13 mouse cellular contexts compared by ENCODE assay signal in genomic region chr3:51705220-51705619, GRCm38 (mm10). TPM values are rescaled to one million over a fixed set of nuclear protein-coding genes. Genes with fewer than 3 reads are reported as not detected.
DNase-seq lines count a peak whose midpoint lies in the region; ATAC-seq and TF ChIP-seq lines count a peak whose summit lies in the region.
"Had no signal": no experiment of that assay in that cellular context is flagged by ENCODE, and none has a peak within 500 bp of the region (broad histone marks: within the 10 kb centered on the region; RNA-seq: fewer than 3 reads in every experiment).

No protein-coding gene starts in this region.

- in situ Hi-C loops in ES-E14 (cut with MboI; ENCODE audit: low sequenced_read_pairs in 2 of 2, unreplicated experiment in 2 of 2), result no loop called here

- no peak for TF ChIP-seq EP300 in heart, postnatal 0 days (IDR thresholded peaks at IDR 0.05; ENCODE audit: low read depth)
- TF ChIP-seq EP300 in liver, embryonic 14.5 days (IDR thresholded peaks at IDR 0.05; ENCODE audit: low read depth), result no peak

- no peak for ATAC-seq in heart, postnatal 0 days (ENCODE audit: insufficient read depth, low read depth)
- no peak for ATAC-seq in liver, embryonic 14.5 days (ENCODE audit: insufficient read depth)
- ATAC-seq: forebrain, embryonic 13.5 days had no signal

- 91% methylated on average over 7 of the region's 7 CpGs for WGBS in heart, postnatal 0 days
- WGBS in liver, embryonic 14.5 days (ENCODE audit: insufficient replicate concordance), result 68% methylated on average over 7 of the region's 7 CpGs

- no peak overlapping the region for H3K27ac ChIP-seq in heart, postnatal 0 days (ENCODE audit: low read depth)
- H3K27ac ChIP-seq in ES-E14 (ENCODE audit: insufficient read depth, low read depth, low read length, poor library complexity, severe bottlenecking), result no peak overlapping the region
- no peak overlapping the region for H3K27ac ChIP-seq in liver, embryonic 14.5 days
- H3K27ac ChIP-seq: forebrain, embryonic 13.5 days; heart, embryonic 13.5 days; limb, embryonic 12.5 days; midbrain, embryonic 12.5 days had no signal

- H3K4me3 ChIP-seq in heart, postnatal 0 days (ENCODE audit: low read depth, low read length), result no peak overlapping the region
- H3K4me3 ChIP-seq in ES-E14 (ENCODE audit: insufficient read depth in 1 of 2, low read depth in 1 of 2, low read length in 2 of 2, poor library complexity in 1 of 2, severe bottlenecking in 1 of 2), result no peak overlapping the region
- H3K4me3 ChIP-seq in liver, embryonic 14.5 days (ENCODE audit: insufficient read depth in 1 of 2, low read depth in 2 of 2, low read length in 2 of 2), result no peak overlapping the region
- H3K4me3 ChIP-seq: forebrain, embryonic 13.5 days; heart, embryonic 13.5 days; limb, embryonic 12.5 days; midbrain, embryonic 12.5 days had no signal

- H3K36me3 ChIP-seq in heart, postnatal 0 days (replicated peaks; ENCODE audit: control insufficient read depth, insufficient read depth, low read length), result no peaks in the 10 kb centered on the region
- no peaks in the 10 kb centered on the region for H3K36me3 ChIP-seq in ES-E14 (ENCODE audit: control insufficient read depth, insufficient read depth, low read length, poor library complexity, severe bottlenecking)
- no peaks in the 10 kb centered on the region for H3K36me3 ChIP-seq in liver, embryonic 14.5 days (replicated peaks; ENCODE audit: control insufficient read depth, insufficient read depth, low read depth)
- H3K36me3 ChIP-seq: heart, embryonic 13.5 days; limb, embryonic 12.5 days; midbrain, embryonic 12.5 days had no signal

- no peak overlapping the region for H3K4me2 ChIP-seq in heart, postnatal 0 days (ENCODE audit: low read depth, low read length)
- H3K4me2 ChIP-seq in liver, embryonic 14.5 days (ENCODE audit: low read depth), result no peak overlapping the region
- H3K4me2 ChIP-seq: forebrain, embryonic 13.5 days; heart, embryonic 13.5 days; limb, embryonic 12.5 days; midbrain, embryonic 12.5 days had no signal

- H3K9ac ChIP-seq in heart, postnatal 0 days (replicated peaks; ENCODE audit: low read depth, low read length), result no peak overlapping the region
- no peak overlapping the region for H3K9ac ChIP-seq in ES-E14 (ENCODE audit: insufficient read depth, low read depth, low read length, poor library complexity, severe bottlenecking)
- H3K9ac ChIP-seq in liver, embryonic 14.5 days (replicated peaks), result no peak overlapping the region
- H3K9ac ChIP-seq: forebrain, embryonic 13.5 days; heart, embryonic 13.5 days; limb, embryonic 12.5 days; midbrain, embryonic 12.5 days had no signal

- no peak for DNase-seq in heart, postnatal 0 days (ENCODE audit: low spot score)
- no peak for DNase-seq in heart, postnatal 4 days
- DNase-seq in 3T3-L1 (ENCODE audit: low read depth, low spot score) (peak; percentile 25), ES-E14 (ENCODE audit: low read depth, low spot score) (peak; percentile 40)
- DNase-seq in liver, embryonic 14.5 days (ENCODE audit: low read depth in 3 of 3, low spot score in 3 of 3), result no peak
- DNase-seq in urinary bladder, postnatal 10 days (ENCODE audit: low spot score), result no peak
- DNase-seq in adrenal gland, postnatal 10 days, result no peak
- no peak for DNase-seq in lung, postnatal 36 days
- DNase-seq: kidney, postnatal 14 days had no signal

- no peaks in the 10 kb centered on the region for H3K9me3 ChIP-seq in heart, postnatal 0 days (replicated peaks; ENCODE audit: control insufficient read depth, low read length)
- no peaks in the 10 kb centered on the region for H3K9me3 ChIP-seq in ES-E14 (ENCODE audit: control insufficient read depth, insufficient read depth, low read depth, low read length)
- H3K9me3 ChIP-seq in liver, embryonic 14.5 days (ENCODE audit: control insufficient read depth, low read length), result no peaks in the 10 kb centered on the region
- H3K9me3 ChIP-seq: forebrain, embryonic 13.5 days; heart, embryonic 13.5 days; midbrain, embryonic 12.5 days had no signal

- peaks cover 25% of the 10 kb centered on the region for H3K4me1 ChIP-seq in heart, postnatal 0 days (ENCODE audit: control insufficient read depth, insufficient read depth)
- H3K4me1 ChIP-seq in ES-E14 (ENCODE audit: control insufficient read depth in 2 of 2, insufficient read depth in 2 of 2, low read length in 2 of 2, poor library complexity in 1 of 2), result peaks cover 2 to 3% of the 10 kb centered on the region in 2 experiments; a peak in 1 of 4 replicates
- H3K4me1 ChIP-seq in liver, embryonic 14.5 days (replicated peaks; ENCODE audit: control insufficient read depth in 2 of 2, insufficient read depth in 2 of 2, low read length in 1 of 2), result peaks cover 0 to 16% of the 10 kb centered on the region in 2 experiments; a peak in 3 of 4 replicates

- TF ChIP-seq CTCF in heart, postnatal 0 days (IDR thresholded peaks at IDR 0.05; ENCODE audit: low read depth), result peak; percentile 46
- TF ChIP-seq CTCF in liver, embryonic 14.5 days (IDR thresholded peaks at IDR 0.05; ENCODE audit: low read depth), result peak; percentile 90

- H3K27me3 ChIP-seq in heart, postnatal 0 days (ENCODE audit: control insufficient read depth, insufficient read depth, low read length), result no peaks in the 10 kb centered on the region
- H3K27me3 ChIP-seq in liver, embryonic 14.5 days (ENCODE audit: control insufficient read depth, insufficient read depth, low read length), result no peaks in the 10 kb centered on the region; the same call in 1 of the 2 replicates
- H3K27me3 ChIP-seq: forebrain, embryonic 13.5 days; heart, embryonic 13.5 days; limb, embryonic 12.5 days; midbrain, embryonic 12.5 days had no signal

TF ChIP-seq in ES-E14, 5 proteins besides CTCF, POLR2A, EP300 and RAD21:
- TF ChIP-seq ZNF384 (IDR thresholded peaks at IDR 0.05; ENCODE audit: low read depth, low read length) (no peak), ZC3H11A (IDR thresholded peaks at IDR 0.05; ENCODE audit: borderline replicate concordance, low read depth, low read length) (peak; percentile 30; the same call in 1 of the 2 replicates)

RNA-seq across cellular contexts. Expression of gene Mgst2, which starts 45.1 kb away (rescaled TPM):
- 3.2 and 16.5 TPM in 2 replicates for total RNA-seq in heart, postnatal 0 days (2014; rRNA removed; ENCODE audit: low replicate concordance)
- 8.7 and 9.4 TPM in 2 replicates for polyA plus RNA-seq in heart, postnatal 0 days (2015; fragmentation: Nextera tagmentation; extraction: Ambion mirVana)
- 1 to 10 TPM; 1.6 TPM for total RNA-seq in heart, postnatal 4 days (2021)
- total RNA-seq in ES-E14 (2012; rRNA removed), result 0.71 and 0.95 TPM in 2 replicates
- polyA plus RNA-seq in liver, embryonic 14.5 days (2012; rRNA removed), result 2.8 and 3.6 TPM in 2 replicates
- polyA plus RNA-seq in liver, embryonic 14.5 days (2014; fragmentation: Nextera tagmentation; extraction: Ambion mirVana), result 19.0 and 20.8 TPM in 2 replicates
- 10 to 100 TPM; 45.3 to 46.4 TPM for total RNA-seq in adrenal gland, postnatal 10 days (2021)

Comparison
In these comparisons a context has a peak if more than half of its experiments do, and no peak if none do; other contexts are left out.
1. DNase-seq: peak in 3T3-L1 (single experiment) and ES-E14 (single experiment); none in heart, postnatal 0 days (single experiment), heart, postnatal 4 days (single experiment), liver, embryonic 14.5 days (0 of 3), urinary bladder, postnatal 10 days (single experiment), adrenal gland, postnatal 10 days (single experiment) and lung, postnatal 36 days (single experiment).